Mouse (Mus musculus): ENCODE data around the gene Dnajb4. TPM values are rescaled to one million over a fixed set of nuclear protein-coding genes. Genes with fewer than 3 reads are reported as not detected.
"Not testable (repeated sequence)": the region's sequence is repeated elsewhere in the genome, so short reads cannot be mapped to it uniquely, and the experiment has no call there.

Dnajb4 gene
- polyA plus RNA-seq, 1 experiment from 2014 or later, result 41.4 TPM

DNA sequence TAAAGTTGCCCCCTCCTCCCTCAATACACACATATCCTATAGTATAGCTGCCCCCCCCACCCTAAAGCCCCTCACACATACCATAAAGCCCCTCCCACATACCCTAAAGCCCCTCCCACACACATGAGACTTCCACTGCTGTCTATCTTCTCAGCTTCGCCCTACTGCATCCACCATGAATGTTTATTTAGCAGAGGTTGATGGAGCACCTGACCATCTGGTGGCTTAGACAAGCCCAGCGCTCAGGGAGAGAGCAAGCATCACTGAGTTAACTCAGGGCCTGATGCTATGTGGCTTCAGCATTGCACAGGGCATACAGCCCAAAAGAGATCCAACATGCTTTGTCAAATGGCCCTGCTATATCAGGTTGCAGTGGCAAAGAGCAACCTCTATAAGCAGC, 57.0 kb downstream of the Dnajb4 start:
- H3K9ac ChIP-seq, result no peak overlapping the region
- 50% methylated on average over 2 of the region's 2 CpGs for WGBS
- no peak overlapping the region for H3K4me2 ChIP-seq
- no peak overlapping the region for H3K27ac ChIP-seq
- no peaks in the 10 kb centered on the region for H3K4me1 ChIP-seq
- H3K4me3 ChIP-seq, result no peak overlapping the region
- H3K27me3 ChIP-seq, result no peaks in the 10 kb centered on the region
- H3K36me3 ChIP-seq, result no peaks in the 10 kb centered on the region
- ATAC-seq (ENCODE audit: borderline replicate concordance, extremely low read depth, low FRiP score, low TSS enrichment), result no peak
- no peaks in the 10 kb centered on the region for H3K9me3 ChIP-seq

GRCm38 (mm10) chr3:152152483-152152804, 57.7 kb downstream of the Dnajb4 start:
- Histone ChIP-seq H3K27ac (no peak overlapping the region), H3K9ac (no peak overlapping the region), H3K9me3 (no peaks in the 10 kb centered on the region), H3K36me3 (no peaks in the 10 kb centered on the region), H3K27me3 (no peaks in the 10 kb centered on the region), H3K4me3 (no peak overlapping the region), H3K4me1 (peaks cover 6% of the 10 kb centered on the region; the same call in 1 of the 2 replicates), H3K4me2 (no peak overlapping the region)
- 90% methylated on average over 1 of the region's 1 CpGs for WGBS
- ATAC-seq (ENCODE audit: borderline replicate concordance, extremely low read depth, low FRiP score, low TSS enrichment), result no peak

- 69% methylated on average over 25 of the region's 29 CpGs for WGBS
- no peak overlapping the region for H3K9ac ChIP-seq
- no peak overlapping the region for H3K27ac ChIP-seq
- H3K4me3 ChIP-seq, result no peak overlapping the region
- peak overlapping the region; percentile 37 for H3K4me2 ChIP-seq
- H3K4me1 ChIP-seq, result peaks cover 8% of the 10 kb centered on the region; the same call in 1 of the 2 replicates
- no peaks in the 10 kb centered on the region for H3K36me3 ChIP-seq
- H3K9me3 ChIP-seq, result no peaks in the 10 kb centered on the region
- ATAC-seq (ENCODE audit: borderline replicate concordance, extremely low read depth, low FRiP score, low TSS enrichment), result peak; percentile 24; the same call in 1 of the 2 replicates
- H3K27me3 ChIP-seq, result no peaks in the 10 kb centered on the region
Observed at GRCm38 (mm10) chr3:152151725-152152482, 58.2 kb downstream of the Dnajb4 start.

DNA sequence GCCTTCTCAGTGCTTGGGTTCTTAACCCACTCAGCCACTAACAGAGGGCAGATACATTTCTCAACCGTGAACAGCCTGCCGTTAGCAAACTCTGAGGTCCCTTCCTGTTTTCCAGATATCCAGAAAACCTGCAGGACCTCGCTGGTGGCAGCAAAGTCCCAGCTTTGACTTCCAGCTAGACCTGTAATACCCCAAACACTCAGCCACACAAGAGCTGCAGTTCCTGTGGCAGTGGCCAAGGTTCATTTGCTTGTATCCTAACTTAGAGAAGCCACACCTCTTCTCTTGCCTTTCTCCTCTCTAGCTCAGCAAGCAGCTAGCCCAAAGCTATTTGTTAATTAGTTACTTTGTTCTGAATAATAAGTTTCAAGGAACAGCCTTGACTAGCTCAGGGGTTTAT, 60.2 kb downstream of the Dnajb4 start:
- H3K36me3 ChIP-seq, result no peaks in the 10 kb centered on the region
- 43% methylated on average over 3 of the region's 3 CpGs for WGBS
- H3K4me2 ChIP-seq, result no peak overlapping the region
- no peak for ATAC-seq (ENCODE audit: borderline replicate concordance, extremely low read depth, low FRiP score, low TSS enrichment)
- H3K27ac ChIP-seq, result no peak overlapping the region
- H3K9ac ChIP-seq, result no peak overlapping the region
- H3K4me1 ChIP-seq, result peaks cover 17% of the 10 kb centered on the region
- no peak overlapping the region for H3K4me3 ChIP-seq
- no peaks in the 10 kb centered on the region for H3K27me3 ChIP-seq
- no peaks in the 10 kb centered on the region for H3K9me3 ChIP-seq

GRCm38 (mm10) chr3:152149449-152149848, 60.7 kb downstream of the Dnajb4 start:
- H3K27me3 ChIP-seq, result no peaks in the 10 kb centered on the region
- H3K9me3 ChIP-seq, result no peaks in the 10 kb centered on the region
- no peak for ATAC-seq (ENCODE audit: borderline replicate concordance, extremely low read depth, low FRiP score, low TSS enrichment)
- H3K4me2 ChIP-seq, result no peak overlapping the region
- no peak overlapping the region for H3K9ac ChIP-seq
- no peak overlapping the region for H3K4me3 ChIP-seq
- WGBS, result 46% methylated on average over 7 of the region's 7 CpGs
- peaks cover 21% of the 10 kb centered on the region for H3K4me1 ChIP-seq
- no peaks in the 10 kb centered on the region for H3K36me3 ChIP-seq
- H3K27ac ChIP-seq, result no peak overlapping the region

- no peak overlapping the region for H3K9ac ChIP-seq
- no peak overlapping the region for H3K27ac ChIP-seq
- no peaks in the 10 kb centered on the region for H3K27me3 ChIP-seq
- peaks cover 27% of the 10 kb centered on the region for H3K4me1 ChIP-seq
- 50% methylated on average over 12 of the region's 12 CpGs for WGBS
- H3K36me3 ChIP-seq, result no peaks in the 10 kb centered on the region
- ATAC-seq (ENCODE audit: borderline replicate concordance, extremely low read depth, low FRiP score, low TSS enrichment), result no peak
- no peak overlapping the region for H3K4me3 ChIP-seq
- H3K9me3 ChIP-seq, result no peaks in the 10 kb centered on the region
- no peak overlapping the region for H3K4me2 ChIP-seq
Observed at GRCm38 (mm10) chr3:152147085-152147831, 62.8 kb downstream of the Dnajb4 start.

DNA sequence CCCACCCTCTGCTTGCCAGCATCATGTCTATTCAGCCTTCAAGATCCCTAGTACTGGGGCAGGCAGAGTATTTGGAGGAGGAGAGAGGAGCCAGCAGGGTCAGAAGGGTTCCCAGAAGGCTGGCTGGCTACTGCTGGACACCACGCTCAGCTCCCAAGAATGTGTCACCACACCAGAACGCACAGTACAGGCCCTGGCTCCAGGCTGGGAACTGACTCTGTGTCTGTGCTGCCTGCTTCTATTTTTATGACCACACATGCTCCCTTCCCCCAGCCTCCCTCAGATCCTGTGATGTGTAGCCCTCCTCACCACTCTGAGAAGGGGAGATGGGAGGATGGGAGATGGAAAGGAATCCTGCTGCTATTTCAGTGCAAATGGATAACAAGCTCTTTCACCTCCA, 64.9 kb downstream of the Dnajb4 start:
- Histone ChIP-seq H3K27ac (peak overlapping the region; percentile 44; the same call in 1 of the 2 replicates), H3K4me1 (peaks cover 27% of the 10 kb centered on the region), H3K4me2 (no peak overlapping the region), H3K9ac (no peak overlapping the region), H3K27me3 (no peaks in the 10 kb centered on the region), H3K9me3 (no peaks in the 10 kb centered on the region), H3K36me3 (no peaks in the 10 kb centered on the region), H3K4me3 (no peak overlapping the region)
- WGBS, result 38% methylated on average over 2 of the region's 2 CpGs
- ATAC-seq (ENCODE audit: borderline replicate concordance, extremely low read depth, low FRiP score, low TSS enrichment), result peak; percentile 97

DNA sequence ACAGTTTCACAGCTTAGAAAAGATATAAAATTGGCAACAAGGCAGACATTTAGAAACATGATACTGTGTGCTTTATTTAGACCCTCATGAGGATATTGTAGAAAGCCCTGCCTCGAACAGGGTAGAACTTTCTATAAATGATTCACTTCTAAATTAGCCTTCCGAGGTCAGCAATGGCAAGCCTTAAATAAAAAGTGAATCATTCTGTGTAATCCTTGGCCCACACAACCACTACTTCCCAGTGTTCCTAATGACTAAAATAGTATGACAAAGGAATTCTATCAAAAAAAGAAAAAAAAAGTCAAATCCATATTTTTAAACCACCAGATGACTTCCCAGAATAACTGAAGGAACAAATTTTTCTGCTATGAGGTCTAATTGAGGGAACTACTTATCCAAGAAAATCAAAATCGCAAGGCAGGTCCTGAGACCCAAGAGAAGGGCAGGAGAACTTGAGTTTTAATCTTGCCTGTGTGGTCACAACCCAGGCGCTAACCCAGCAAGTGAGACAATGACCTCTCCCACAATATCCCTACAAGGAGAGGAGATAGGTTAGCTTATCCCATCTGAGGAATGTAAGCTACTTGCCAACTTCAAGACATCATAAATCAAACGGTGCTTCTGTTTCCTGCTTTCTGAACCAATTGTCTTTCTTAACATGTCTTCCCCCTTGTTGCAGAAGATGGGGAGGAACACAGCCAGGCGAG, 67.0 kb downstream of the Dnajb4 start:
- ATAC-seq (ENCODE audit: borderline replicate concordance, extremely low read depth, low FRiP score, low TSS enrichment), result no peak
- Histone ChIP-seq H3K36me3 (no peaks in the 10 kb centered on the region), H3K4me3 (no peak overlapping the region), H3K4me1 (peaks cover 27% of the 10 kb centered on the region), H3K27ac (0 out of 2 replicates have a peak overlapping the region, but pooled peaks have one; percentile 20), H3K9ac (no peak overlapping the region), H3K4me2 (no peak overlapping the region), H3K9me3 (no peaks in the 10 kb centered on the region), H3K27me3 (no peaks in the 10 kb centered on the region)
- WGBS, result 50% methylated on average over 6 of the region's 6 CpGs

DNA sequence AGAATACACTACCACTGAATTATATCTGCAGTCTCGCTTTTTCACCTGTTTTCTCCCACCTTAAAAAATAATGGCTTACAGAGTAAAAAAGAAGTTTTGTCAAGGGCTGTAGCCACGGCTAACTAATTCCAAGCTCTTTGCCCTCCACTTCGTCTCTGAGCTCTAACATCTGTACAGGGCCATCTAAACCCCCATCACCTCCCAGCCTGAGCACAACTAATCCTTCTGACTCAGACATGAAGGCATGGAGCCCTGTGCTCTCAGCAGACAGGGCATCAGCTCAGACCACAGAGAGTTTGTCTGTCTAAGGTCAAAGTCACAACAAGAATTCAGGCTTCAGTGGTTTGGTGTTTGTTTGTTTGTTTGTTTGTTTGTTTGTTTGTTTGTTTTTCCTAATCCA, 68.0 kb downstream of the Dnajb4 start:
- Histone ChIP-seq H3K36me3 (no peaks in the 10 kb centered on the region), H3K9me3 (no peaks in the 10 kb centered on the region), H3K27ac (no peak overlapping the region), H3K9ac (no peak overlapping the region), H3K27me3 (no peaks in the 10 kb centered on the region), H3K4me3 (no peak overlapping the region), H3K4me1 (peaks cover 19% of the 10 kb centered on the region), H3K4me2 (no peak overlapping the region)
- WGBS, result 76% methylated on average over 3 of the region's 3 CpGs
- ATAC-seq (ENCODE audit: borderline replicate concordance, extremely low read depth, low FRiP score, low TSS enrichment), result no peak

DNA sequence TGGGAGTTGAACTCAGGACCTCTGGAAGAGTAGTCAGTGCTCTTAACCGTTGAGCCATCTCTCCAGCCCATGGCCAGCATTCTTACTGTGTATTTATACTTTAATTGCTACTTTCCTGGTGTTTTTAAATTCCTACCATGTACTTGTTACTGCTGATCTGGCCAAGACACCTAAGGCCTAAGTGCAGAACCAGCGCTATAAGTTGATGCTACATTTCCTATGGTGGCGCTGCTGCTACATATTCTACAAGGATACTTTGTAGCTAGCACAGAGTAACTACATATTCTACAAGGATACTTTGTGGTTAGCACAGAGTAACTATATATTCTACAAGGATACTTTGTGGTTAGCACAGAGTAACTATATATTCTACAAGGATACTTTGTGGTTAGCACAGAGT, 70.8 kb downstream of the Dnajb4 start:
- H3K36me3 ChIP-seq; H3K4me3 ChIP-seq; H3K4me2 ChIP-seq; ATAC-seq (ENCODE audit: borderline replicate concordance, extremely low read depth, low FRiP score, low TSS enrichment); H3K27me3 ChIP-seq; H3K4me1 ChIP-seq; H3K9ac ChIP-seq; H3K9me3 ChIP-seq; H3K27ac ChIP-seq: not testable (repeated sequence)
- WGBS, result 88% methylated on average over 3 of the region's 3 CpGs

DNA sequence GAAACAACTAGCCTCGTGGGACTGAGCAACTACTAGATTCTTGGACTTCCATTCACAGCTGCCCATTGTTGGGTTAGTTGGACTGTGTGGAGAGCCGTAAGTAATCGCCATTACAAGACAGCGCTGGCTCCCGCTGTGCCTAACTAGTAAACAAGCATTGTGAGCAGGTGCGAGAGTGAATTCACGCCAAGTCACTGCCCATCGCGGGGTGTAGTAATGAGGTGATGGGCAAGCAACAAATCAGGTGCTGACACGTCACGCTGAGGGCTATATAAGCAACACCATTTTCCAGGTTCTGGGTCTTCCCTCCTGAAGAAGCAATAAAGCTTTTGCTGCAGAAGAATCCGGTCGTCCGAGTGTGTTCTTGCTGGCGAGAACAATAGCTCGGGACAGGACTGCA, 74.0 kb downstream of the Dnajb4 start:
- H3K4me1 ChIP-seq; H3K9ac ChIP-seq; H3K4me2 ChIP-seq; H3K36me3 ChIP-seq; H3K9me3 ChIP-seq; H3K27me3 ChIP-seq; H3K27ac ChIP-seq; H3K4me3 ChIP-seq; ATAC-seq (ENCODE audit: borderline replicate concordance, extremely low read depth, low FRiP score, low TSS enrichment): not testable (repeated sequence)
- 77% methylated on average over 16 of the region's 16 CpGs for WGBS

DNA sequence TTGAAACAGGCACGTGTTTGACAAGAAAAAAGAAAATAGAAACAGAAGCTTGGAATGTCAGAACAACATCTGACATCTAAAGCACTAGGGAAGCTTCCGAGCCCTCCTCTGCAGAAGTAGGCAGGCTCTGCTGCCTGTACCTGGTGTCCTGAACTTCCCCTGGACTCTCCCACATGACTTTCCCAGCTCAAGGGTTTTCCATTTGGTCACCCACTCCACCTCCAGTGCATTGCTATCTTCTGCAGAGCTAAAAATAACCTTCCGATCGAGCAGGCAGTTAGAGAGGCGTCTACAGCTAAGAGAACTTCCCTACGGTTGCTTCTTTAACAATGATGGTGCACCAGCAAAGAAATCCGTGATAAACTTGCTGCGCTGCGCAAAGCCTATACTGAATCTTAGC, 76.5 kb downstream of the Dnajb4 start:
- no peak overlapping the region for H3K4me3 ChIP-seq
- no peak overlapping the region for H3K4me2 ChIP-seq
- H3K27ac ChIP-seq, result no peak overlapping the region
- H3K27me3 ChIP-seq, result no peaks in the 10 kb centered on the region
- WGBS, result 49% methylated on average over 9 of the region's 9 CpGs
- no peak for ATAC-seq (ENCODE audit: borderline replicate concordance, extremely low read depth, low FRiP score, low TSS enrichment)
- no peaks in the 10 kb centered on the region for H3K9me3 ChIP-seq
- no peaks in the 10 kb centered on the region for H3K36me3 ChIP-seq
- H3K9ac ChIP-seq, result no peak overlapping the region
- H3K4me1 ChIP-seq, result no peaks in the 10 kb centered on the region
